Mouse (Mus musculus) heart, embryonic 11.5 days (tissue): ENCODE results near the gene Rapgef3. TPM values are rescaled to one million over a fixed set of nuclear protein-coding genes. Genes with fewer than 3 reads are reported as not detected.
A peak's percentile ranks its signal among the peaks of the same experiment; 100 is the strongest.

Experiments
- ATAC-seq: fragments of 200-750 bp; cut with Nextera tagmentation; replicated peaks from 2 replicates; pipeline ENCODE4 v1.8.0; 2017; ENCODE audit warnings: moderate library complexity; ENCODE audit not compliant: insufficient number of reproducible peaks, low FRiP score, low TSS enrichment
- H3K27ac ChIP-seq: fragments of 300-500 bp; sonication (generic); 2 replicates; pipeline ENCODE4 v1.5.1; 2014; ENCODE audit warnings: mild to moderate bottlenecking, low read depth, low read length
- H3K27me3 ChIP-seq: fragments of 300-500 bp; sonication (generic); 2 replicates; pipeline ENCODE4 v1.6.1; 2014; ENCODE audit warnings: mild to moderate bottlenecking, low read length, mixed read lengths; ENCODE audit not compliant: control insufficient read depth, insufficient read depth
- H3K36me3 ChIP-seq: fragments of 300-500 bp; sonication (generic); 2 replicates; pipeline ENCODE4 v1.6.1; 2014; ENCODE audit warnings: mild to moderate bottlenecking, low read length, moderate library complexity, mixed read lengths; ENCODE audit not compliant: control insufficient read depth, insufficient read depth
- H3K4me1 ChIP-seq: fragments of 300-500 bp; sonication (generic); 2 replicates; pipeline ENCODE4 v1.6.1; 2014; ENCODE audit warnings: low read length; ENCODE audit not compliant: control insufficient read depth, insufficient read depth
- H3K4me2 ChIP-seq: fragments of 300-500 bp; sonication (generic); 2 replicates; pipeline ENCODE4 v1.6.1; 2014; ENCODE audit warnings: mild to moderate bottlenecking, moderate library complexity
- H3K4me3 ChIP-seq: fragments of 300-500 bp; sonication (generic); 2 replicates; pipeline ENCODE4 v1.5.1; 2014; ENCODE audit warnings: low read depth, low read length
- H3K9ac ChIP-seq: fragments of 300-500 bp; sonication (generic); 2 replicates; pipeline ENCODE4 v1.6.1; 2014; ENCODE audit warnings: mild to moderate bottlenecking, low read depth, low read length, moderate library complexity
- H3K9me3 ChIP-seq: fragments of 300-500 bp; sonication (generic); replicated peaks from 2 replicates; pipeline ENCODE4 v1.6.1; 2016; ENCODE audit warnings: low read length; ENCODE audit not compliant: control insufficient read depth
- WGBS: fragments of 180-500 bp; shearing (Covaris S2); extraction: QIAGEN DNeasy Blood & Tissue Kit; methylation state at CpG from one replicate; pipeline ENCODE4 v1.1.7; 2014; ENCODE audit not compliant: insufficient replicate concordance; 5-methylcytosine and 5-hydroxymethylcytosine counted together
- polyA plus RNA-seq: library from polyadenylated mRNA; unstranded; fragments of >200 nt; fragmentation: Nextera tagmentation; extraction: Ambion mirVana; gene quantifications from 2 replicates; pipeline ENCODE4 v1.2.1, GENCODE M21; 2014

Gene Rapgef3
- polyA plus RNA-seq, 1 experiment from 2014 or later, result 8.5 TPM

DNA sequence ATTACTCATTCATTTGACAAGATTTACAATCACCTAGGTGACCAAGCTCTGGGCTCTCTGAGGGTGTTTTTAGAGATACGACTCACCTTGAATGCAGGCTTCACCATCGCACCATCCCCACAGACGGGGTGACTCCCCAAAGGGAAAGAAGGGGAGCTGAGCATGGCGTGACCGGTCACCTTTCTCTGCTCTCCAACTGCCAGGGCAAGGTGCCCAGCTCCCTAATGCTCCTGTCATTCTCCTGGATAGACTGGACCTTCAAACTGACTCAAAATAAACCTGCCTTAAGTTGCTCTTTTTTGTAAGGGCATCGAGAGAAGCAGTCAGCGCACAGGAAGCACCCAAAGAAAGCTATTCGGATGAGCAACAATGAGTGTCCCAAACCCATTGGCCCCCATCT is 2.5 kb upstream of the Rapgef3 start:
- Histone ChIP-seq H3K27ac (no peak overlapping the region), H3K4me3 (no peak overlapping the region), H3K9ac (no peak overlapping the region), H3K9me3 (no peaks in the 10 kb centered on the region), H3K4me2 (no peak overlapping the region), H3K27me3 (peaks cover 19% of the 10 kb centered on the region), H3K36me3 (no peaks in the 10 kb centered on the region), H3K4me1 (peaks cover 45% of the 10 kb centered on the region)
- WGBS, result 78% methylated on average over 8 of the region's 8 CpGs
- ATAC-seq, result no peak

DNA sequence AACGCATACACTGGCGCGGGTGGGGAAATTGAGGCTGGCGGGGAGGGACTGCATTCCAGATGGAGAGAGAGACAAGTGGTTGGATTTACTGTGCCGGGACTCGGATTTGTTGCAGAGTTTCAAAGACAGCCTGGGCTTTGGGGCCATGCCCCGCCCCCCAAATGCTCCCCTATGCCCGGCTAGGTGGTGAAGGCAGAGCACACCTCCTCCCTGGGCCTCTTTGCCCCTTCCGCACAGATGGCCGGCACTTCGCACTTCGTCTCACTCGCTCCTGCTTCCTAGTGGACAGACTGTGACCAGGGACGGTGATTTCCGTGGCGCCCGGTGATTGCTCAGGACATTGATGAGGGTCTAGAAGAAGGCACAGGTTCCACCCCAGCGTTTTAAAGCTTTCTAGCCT is 420 bp upstream of the Rapgef3 start:
- Histone ChIP-seq H3K9me3 (no peaks in the 10 kb centered on the region), H3K27me3 (peaks cover 22% of the 10 kb centered on the region), H3K36me3 (no peaks in the 10 kb centered on the region), H3K9ac (peak overlapping the region; percentile 73), H3K4me2 (peak overlapping the region; percentile 84), H3K4me3 (peak overlapping the region; percentile 48), H3K27ac (peak overlapping the region; percentile 73), H3K4me1 (peaks cover 32% of the 10 kb centered on the region)
- peak; percentile 37; the same call in 1 of the 2 replicates for ATAC-seq
- WGBS, result 3% methylated on average over 18 of the region's 18 CpGs

DNA sequence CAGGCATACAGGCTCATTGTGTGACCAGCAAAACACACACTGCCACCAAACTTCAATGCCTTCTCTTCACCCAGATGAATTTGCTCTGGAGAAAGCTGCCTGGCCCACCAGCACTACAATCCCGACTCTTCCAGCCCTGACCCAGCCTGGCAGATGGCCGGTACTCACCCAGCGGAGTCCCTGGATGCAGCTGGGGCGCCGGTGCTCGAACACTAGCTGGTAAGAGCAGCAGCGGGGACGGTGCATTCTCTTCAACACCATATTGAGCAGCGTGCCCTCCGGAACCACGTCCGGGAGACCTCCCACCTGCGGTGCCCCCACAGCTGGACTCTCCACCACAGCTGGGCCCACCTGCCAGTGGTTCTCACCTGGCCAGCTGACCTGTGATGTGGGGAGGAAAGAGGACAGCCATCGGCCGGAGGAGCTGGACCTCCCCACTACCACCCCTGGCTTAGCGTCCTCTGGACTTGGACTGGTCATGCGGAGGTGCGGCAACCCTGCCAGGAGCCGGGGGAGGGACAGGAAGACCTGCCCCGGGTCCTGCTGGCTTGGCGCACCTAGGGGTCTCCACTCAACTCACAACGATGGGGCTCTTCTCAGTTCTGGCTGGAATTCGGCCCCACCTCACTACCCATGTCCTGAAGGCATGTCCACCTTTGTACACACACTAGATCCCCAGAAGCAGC is 1.0 kb downstream of the Rapgef3 start:
- Histone ChIP-seq H3K27me3 (peaks cover 22% of the 10 kb centered on the region), H3K4me1 (peaks cover 23% of the 10 kb centered on the region), H3K4me2 (peak overlapping the region; percentile 84), H3K36me3 (no peaks in the 10 kb centered on the region), H3K27ac (peak overlapping the region; percentile 73; the same call in 1 of the 2 replicates), H3K9me3 (no peaks in the 10 kb centered on the region), H3K4me3 (peak overlapping the region; percentile 48), H3K9ac (peak overlapping the region; percentile 73)
- WGBS, result 7% methylated on average over 23 of the region's 23 CpGs
- no peak for ATAC-seq

DNA sequence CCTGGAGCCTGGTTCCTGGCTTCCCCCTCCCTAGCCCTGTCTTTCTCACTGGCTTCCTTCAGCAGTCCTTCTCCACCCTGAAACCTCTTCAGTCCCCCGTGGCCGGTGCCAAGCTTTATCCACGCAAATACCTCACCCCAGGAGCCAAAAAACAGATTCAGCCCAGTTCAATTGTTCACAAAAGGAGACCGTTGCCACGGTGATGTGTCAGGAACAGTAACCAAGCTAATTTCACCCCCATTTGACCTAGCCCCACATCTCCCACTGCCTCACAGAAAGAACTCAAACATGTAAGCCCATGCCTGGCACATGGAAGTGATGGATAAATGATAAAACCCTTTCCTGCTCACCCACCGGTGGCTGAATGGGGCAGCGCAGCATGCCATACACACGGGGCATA is 1.6 kb downstream of the Rapgef3 start:
- peaks cover 26% of the 10 kb centered on the region for H3K4me1 ChIP-seq
- H3K9ac ChIP-seq, result peak overlapping the region; percentile 73
- no peaks in the 10 kb centered on the region for H3K36me3 ChIP-seq
- peaks cover 22% of the 10 kb centered on the region for H3K27me3 ChIP-seq
- peak overlapping the region; percentile 84 for H3K4me2 ChIP-seq
- H3K4me3 ChIP-seq, result peak overlapping the region; percentile 48
- 30% methylated on average over 8 of the region's 8 CpGs for WGBS
- no peak overlapping the region for H3K27ac ChIP-seq
- no peak for ATAC-seq
- H3K9me3 ChIP-seq, result no peaks in the 10 kb centered on the region

DNA sequence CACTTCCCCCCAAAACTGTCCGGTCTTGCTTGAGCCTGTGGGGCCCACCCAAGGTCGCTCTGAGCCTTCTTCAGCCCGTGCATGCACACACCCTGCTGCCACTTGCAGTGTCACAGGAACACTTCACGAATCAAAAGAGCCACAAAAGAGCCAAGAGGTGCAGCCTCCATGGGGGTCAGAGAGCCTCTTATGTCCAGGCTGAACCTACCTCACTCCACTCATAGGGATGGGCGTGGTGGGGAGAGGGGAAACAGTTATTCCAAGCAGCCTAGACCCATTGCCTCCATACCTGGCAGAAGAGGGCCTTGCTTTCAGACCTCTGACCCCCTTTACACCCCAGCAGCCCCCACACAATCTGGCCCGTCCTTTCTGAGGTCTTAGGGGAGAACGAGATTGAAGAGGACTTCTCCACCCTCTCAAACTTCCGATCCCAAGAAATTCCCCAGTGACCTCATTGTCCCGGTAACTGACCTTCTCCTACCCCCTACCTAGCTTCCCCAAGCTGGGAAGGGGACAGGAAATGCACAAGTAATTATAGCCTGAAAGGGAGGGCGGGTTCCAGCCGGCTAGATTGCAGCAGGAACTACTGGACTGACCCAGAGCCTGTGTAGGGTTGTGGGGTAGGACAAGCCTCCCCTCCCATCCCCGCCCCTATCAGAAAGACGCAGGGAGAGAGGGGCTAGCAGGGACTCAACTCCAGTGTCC is 2.5 kb downstream of the Rapgef3 start:
- Histone ChIP-seq H3K9ac (0 out of 2 replicates have a peak overlapping the region, but pooled peaks have one; percentile 16), H3K4me2 (peak overlapping the region; percentile 84), H3K4me3 (peak overlapping the region; percentile 48), H3K4me1 (peaks cover 26% of the 10 kb centered on the region), H3K27ac (no peak overlapping the region), H3K27me3 (peaks cover 24% of the 10 kb centered on the region), H3K9me3 (no peaks in the 10 kb centered on the region), H3K36me3 (no peaks in the 10 kb centered on the region; the same call in 1 of the 2 replicates)
- WGBS, result 38% methylated on average over 13 of the region's 13 CpGs
- ATAC-seq, result no peak

DNA sequence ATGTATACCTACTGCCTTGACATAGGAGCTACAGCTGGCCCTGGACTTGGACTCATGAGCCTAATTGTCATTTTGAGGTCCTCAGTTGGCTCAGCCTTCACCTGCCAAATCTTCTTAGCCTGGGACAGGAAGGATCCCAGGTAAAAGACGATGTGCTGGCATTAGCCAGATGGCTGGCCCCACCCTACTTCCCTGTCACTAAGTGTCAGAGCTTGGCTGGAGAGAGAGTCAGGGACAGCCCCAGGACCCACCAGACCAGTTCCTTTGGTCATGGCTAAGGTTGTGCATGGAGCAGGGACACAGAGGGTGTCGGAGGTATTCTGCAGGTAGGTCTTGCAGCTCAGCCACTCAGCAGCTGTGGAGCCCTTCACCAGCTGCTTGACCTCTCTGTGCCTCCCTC is 3.2 kb downstream of the Rapgef3 start:
- WGBS, result 65% methylated on average over 2 of the region's 2 CpGs
- H3K4me2 ChIP-seq, result no peak overlapping the region
- H3K4me1 ChIP-seq, result peaks cover 26% of the 10 kb centered on the region
- H3K27ac ChIP-seq, result no peak overlapping the region
- H3K4me3 ChIP-seq, result no peak overlapping the region
- peaks cover 3% of the 10 kb centered on the region; the same call in 1 of the 2 replicates for H3K36me3 ChIP-seq
- ATAC-seq, result no peak
- no peak overlapping the region for H3K9ac ChIP-seq
- H3K27me3 ChIP-seq, result peaks cover 23% of the 10 kb centered on the region
- H3K9me3 ChIP-seq, result no peaks in the 10 kb centered on the region

DNA sequence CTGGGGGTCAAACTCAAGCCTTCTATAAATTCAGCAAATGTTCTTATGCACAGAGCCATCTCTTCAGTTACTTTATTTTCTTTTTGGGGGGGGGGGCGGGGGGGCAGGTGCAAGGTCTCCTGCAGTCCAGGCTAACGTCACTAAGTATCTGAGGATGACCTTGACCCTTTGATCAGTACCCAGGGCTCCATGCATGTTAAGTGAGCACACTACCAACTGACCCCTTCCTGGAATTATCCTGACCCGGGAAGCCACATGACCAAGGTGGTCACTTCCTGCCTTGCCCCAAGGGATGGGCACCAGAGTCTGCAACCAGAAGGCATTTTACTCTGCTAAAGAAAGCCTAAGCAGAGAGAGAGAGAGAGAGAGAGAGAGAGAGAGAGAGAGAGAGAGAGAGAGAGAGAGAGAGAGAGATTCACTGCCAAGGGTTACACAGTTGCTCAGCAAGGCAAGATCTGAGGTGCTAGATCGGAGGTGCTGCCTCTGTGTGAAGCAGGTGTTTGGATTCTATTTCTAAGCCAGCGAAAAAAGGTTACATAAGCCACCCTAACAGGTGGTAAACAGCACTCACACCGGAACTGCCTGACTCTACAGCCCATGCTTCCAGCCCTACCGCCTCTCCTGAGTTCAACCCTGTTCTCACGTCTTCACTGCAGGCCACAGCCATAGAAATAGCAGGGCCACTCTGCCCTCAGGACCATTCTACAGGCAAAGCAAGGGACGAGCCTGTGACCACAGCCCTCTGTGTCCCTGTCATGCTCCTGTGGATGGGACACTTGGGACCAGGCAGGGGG is 4.3 kb downstream of the Rapgef3 start:
- 56% methylated on average over 9 of the region's 9 CpGs for WGBS

DNA sequence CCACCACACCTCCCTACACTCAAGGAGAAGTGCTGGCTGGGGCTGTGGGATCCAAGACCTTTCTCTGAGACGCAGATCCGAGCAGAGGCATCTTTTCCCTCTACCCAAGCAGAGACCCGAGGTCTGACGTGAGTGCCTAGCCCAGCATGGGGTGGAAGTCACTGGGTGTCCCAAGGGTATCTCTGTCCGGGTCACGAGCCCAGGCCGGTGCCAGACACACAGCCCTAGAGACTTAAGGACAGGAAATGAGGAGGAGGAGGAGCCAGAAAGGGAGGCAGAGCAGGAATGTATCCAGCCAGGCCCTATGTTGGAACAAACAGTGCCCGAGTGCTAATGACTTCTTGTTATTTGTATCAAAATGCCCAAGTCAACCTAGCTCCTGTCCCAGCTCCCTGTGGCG is 5.0 kb downstream of the Rapgef3 start:
- Histone ChIP-seq H3K9ac (no peak overlapping the region), H3K4me2 (no peak overlapping the region; the same call in 1 of the 2 replicates), H3K4me1 (peaks cover 24% of the 10 kb centered on the region), H3K9me3 (no peaks in the 10 kb centered on the region), H3K27me3 (peaks cover 23% of the 10 kb centered on the region), H3K36me3 (peaks cover 3% of the 10 kb centered on the region; the same call in 1 of the 2 replicates), H3K4me3 (no peak overlapping the region), H3K27ac (no peak overlapping the region)
- ATAC-seq, result no peak
- 49% methylated on average over 9 of the region's 9 CpGs for WGBS

More for the DNA sequence above, 4.3 kb downstream of the Rapgef3 start:
- peaks cover 3% of the 10 kb centered on the region; the same call in 1 of the 2 replicates for H3K36me3 ChIP-seq
- no peak overlapping the region for H3K4me2 ChIP-seq
- no peak overlapping the region for H3K9ac ChIP-seq
- no peak overlapping the region for H3K4me3 ChIP-seq
- no peak for ATAC-seq
- no peak overlapping the region for H3K27ac ChIP-seq
- H3K9me3 ChIP-seq, result no peaks in the 10 kb centered on the region
- peaks cover 23% of the 10 kb centered on the region for H3K27me3 ChIP-seq
- peaks cover 24% of the 10 kb centered on the region for H3K4me1 ChIP-seq
